ENCODE assay signal across 8 mouse cellular contexts in genomic region chr10:79779784-79780663, GRCm38 (mm10). TPM values are rescaled to one million over a fixed set of nuclear protein-coding genes. Genes with fewer than 3 reads are reported as not detected.
DNase-seq lines count a peak whose midpoint lies in the region; ATAC-seq and TF ChIP-seq lines count a peak whose summit lies in the region.

No protein-coding gene starts in this region.

- H3K36me3 ChIP-seq in E14TG2a.4 (ENCODE audit: insufficient read depth, low read length) = no peaks in the 10 kb centered on the region
- H3K36me3 ChIP-seq in forebrain, embryonic 14.5 days (ENCODE audit: control insufficient read depth, insufficient read depth, low read length) = no peaks in the 10 kb centered on the region
- no peaks in the 10 kb centered on the region for H3K36me3 ChIP-seq in neural tube, embryonic 15.5 days

- peak overlapping the region; percentile 61 for H3K4me2 ChIP-seq in forebrain, embryonic 14.5 days (ENCODE audit: low read length)
- peak overlapping the region; percentile 90 for H3K4me2 ChIP-seq in neural tube, embryonic 15.5 days

- peak; percentile 49 for TF ChIP-seq CTCF in E14TG2a.4 (conservative IDR thresholded peaks at IDR 0.05; ENCODE audit: low read length)

- no peaks in the 10 kb centered on the region for H3K9me3 ChIP-seq in E14TG2a.4 (ENCODE audit: low read length)
- H3K9me3 ChIP-seq in forebrain, embryonic 14.5 days (replicated peaks; ENCODE audit: control insufficient read depth, low read length) = no peaks in the 10 kb centered on the region
- no peaks in the 10 kb centered on the region for H3K9me3 ChIP-seq in neural tube, embryonic 15.5 days (replicated peaks)

- WGBS in forebrain, embryonic 14.5 days = 2% methylated on average over 55 of the region's 55 CpGs
- WGBS in neural tube, embryonic 15.5 days = 2% methylated on average over 55 of the region's 55 CpGs

- ATAC-seq in forebrain, embryonic 14.5 days = peak; percentile 93
- ATAC-seq in neural tube, embryonic 15.5 days (ENCODE audit: low FRiP score) = peak; percentile 91

- no peak overlapping the region for H3K27ac ChIP-seq in forebrain, embryonic 14.5 days (ENCODE audit: low read depth, low read length)
- H3K27ac ChIP-seq in neural tube, embryonic 15.5 days (replicated peaks) = 0 out of 2 replicates have a peak overlapping the region, but pooled peaks have one; percentile 45

- peaks cover 66% of the 10 kb centered on the region for H3K4me1 ChIP-seq in E14TG2a.4 (replicated peaks; ENCODE audit: low read depth, low read length)
- peaks cover 9% of the 10 kb centered on the region for H3K4me1 ChIP-seq in forebrain, embryonic 14.5 days (ENCODE audit: control insufficient read depth, insufficient read depth, low read length)
- peaks cover 37% of the 10 kb centered on the region for H3K4me1 ChIP-seq in neural tube, embryonic 15.5 days

- peak; percentile 98 for DNase-seq in cerebellum, adult 11 months
- peak; percentile 92 for DNase-seq in forebrain, embryonic 14.5 days (ENCODE audit: low spot score)
- DNase-seq in heart, postnatal 14 days = peak; percentile 93 to 96
- peak; percentile 98 for DNase-seq in layer of hippocampus, adult 11-12 months (ENCODE audit: low spot score)
- DNase-seq in lung, adult 18-20 months = peak; percentile 99
- peak; percentile 97 for DNase-seq in testis, postnatal 14 days (ENCODE audit: low spot score)

- intact Hi-C loops in heart, postnatal 14 days (cut with DNase I) = loop anchor here (5.0 kb wide), 2 partner anchors 37 to 73 kb away; no protein-coding TSS in a partner anchor

- H3K9ac ChIP-seq in forebrain, embryonic 14.5 days (ENCODE audit: low read length) = no peak overlapping the region
- H3K9ac ChIP-seq in neural tube, embryonic 15.5 days (replicated peaks) = peak overlapping the region; percentile 45

- H3K4me3 ChIP-seq in E14TG2a.4 (replicated peaks; ENCODE audit: low read length) = peak overlapping the region; percentile 84
- peak overlapping the region; percentile 21 for H3K4me3 ChIP-seq in forebrain, embryonic 14.5 days (ENCODE audit: low read depth, low read length)
- peak overlapping the region; percentile 49 for H3K4me3 ChIP-seq in neural tube, embryonic 15.5 days (replicated peaks)

- peaks cover 77% of the 10 kb centered on the region for H3K27me3 ChIP-seq in E14TG2a.4 (ENCODE audit: insufficient read depth, low read length)
- H3K27me3 ChIP-seq in forebrain, embryonic 14.5 days (replicated peaks; ENCODE audit: control insufficient read depth, insufficient read depth, low read length) = peaks cover 37% of the 10 kb centered on the region
- H3K27me3 ChIP-seq in neural tube, embryonic 15.5 days (replicated peaks) = peaks cover 45% of the 10 kb centered on the region

RNA-seq across cellular contexts. Expression of gene Fstl3, which starts 3.0 kb away (rescaled TPM):
- polyA plus RNA-seq in forebrain, embryonic 14.5 days (2014; fragmentation: Nextera tagmentation; extraction: Ambion mirVana) = 0.58 and 0.96 TPM in 2 replicates
- 1 to 10 TPM; 2.8 to 3.4 TPM for total RNA-seq in heart, postnatal 14 days (2021)
- 2.6 and 4.5 TPM in 2 replicates for polyA plus RNA-seq in neural tube, embryonic 15.5 days (2015; fragmentation: Nextera tagmentation; extraction: Ambion mirVana)

RNA-seq across cellular contexts. Expression of gene Prss57, which starts 10.7 kb away (rescaled TPM):
- polyA plus RNA-seq in forebrain, embryonic 14.5 days (2014; fragmentation: Nextera tagmentation; extraction: Ambion mirVana) = 0.37 TPM in 1 of 2 replicates, not detected in the other
- under 1 TPM in 1 of 2 experiments, not detected in 1; 0.51 TPM for total RNA-seq in heart, postnatal 14 days (2021)
- polyA plus RNA-seq in neural tube, embryonic 15.5 days (2015; fragmentation: Nextera tagmentation; extraction: Ambion mirVana) = 0.14 and 10.2 TPM in 2 replicates

RNA-seq across cellular contexts. Expression of gene Rnf126, which starts 13.3 kb away (rescaled TPM):
- 60.6 and 75.7 TPM in 2 replicates for polyA plus RNA-seq in forebrain, embryonic 14.5 days (2014; fragmentation: Nextera tagmentation; extraction: Ambion mirVana)
- total RNA-seq in heart, postnatal 14 days (2021) = 10 to 100 TPM; 25.9 to 26.7 TPM
- polyA plus RNA-seq in neural tube, embryonic 15.5 days (2015; fragmentation: Nextera tagmentation; extraction: Ambion mirVana) = 108 and 110 TPM in 2 replicates

RNA-seq across cellular contexts. Expression of gene Palm, which starts 13.3 kb away (rescaled TPM):
- polyA plus RNA-seq in forebrain, embryonic 14.5 days (2014; fragmentation: Nextera tagmentation; extraction: Ambion mirVana) = 182 and 257 TPM in 2 replicates
- 10 to 100 TPM; 71.8 to 86.5 TPM for total RNA-seq in heart, postnatal 14 days (2021)
- 227 and 256 TPM in 2 replicates for polyA plus RNA-seq in neural tube, embryonic 15.5 days (2015; fragmentation: Nextera tagmentation; extraction: Ambion mirVana)

RNA-seq across cellular contexts. Expression of gene Fgf22, which starts 25.1 kb away (rescaled TPM):
- 0.28 and 0.38 TPM in 2 replicates for polyA plus RNA-seq in forebrain, embryonic 14.5 days (2014; fragmentation: Nextera tagmentation; extraction: Ambion mirVana)
- total RNA-seq in heart, postnatal 14 days (2021) = not detected
- polyA plus RNA-seq in neural tube, embryonic 15.5 days (2015; fragmentation: Nextera tagmentation; extraction: Ambion mirVana) = 2.7 and 3.4 TPM in 2 replicates

Comparison
In these comparisons a context has a peak if more than half of its experiments do, and no peak if none do; other contexts are left out.
1. H3K4me3 ChIP-seq: peak in every context shown above with its lines; median percentile 84 in E14TG2a.4; 49 in neural tube, embryonic 15.5 days; 21 in forebrain, embryonic 14.5 days.